In the genomic region with DNA sequence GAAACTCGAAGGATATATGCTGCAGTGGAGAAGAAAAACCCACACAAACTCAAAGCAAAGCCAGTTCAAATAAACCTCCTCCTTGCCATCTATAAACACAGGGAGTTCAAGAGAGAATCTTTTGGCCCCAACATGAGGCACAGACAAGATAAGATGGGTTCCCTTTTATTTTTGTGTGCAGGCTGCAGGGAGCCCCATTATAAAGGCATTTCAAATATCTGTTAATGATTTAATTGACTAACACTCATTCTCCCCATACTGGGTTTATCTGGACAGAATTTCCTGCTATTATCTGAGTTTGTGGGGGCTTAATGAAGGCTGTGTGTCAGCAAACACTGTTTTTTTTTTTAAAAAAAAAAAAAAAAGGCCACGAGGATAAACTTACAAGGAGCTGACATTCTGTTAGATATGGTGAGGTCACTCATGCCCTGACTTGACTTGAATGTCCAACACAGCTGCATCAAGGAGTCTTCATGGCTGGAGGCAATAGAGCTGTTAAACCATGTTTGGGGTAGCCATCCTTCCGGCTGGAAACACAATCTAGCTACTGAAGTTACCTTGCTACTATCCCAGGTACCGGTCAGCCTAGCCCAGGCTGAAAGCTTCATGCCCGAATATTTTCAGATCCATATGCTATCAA, we compare ENCODE assay signal across 15 mouse cellular contexts.
DNase-seq lines count a peak whose midpoint lies in the region; ATAC-seq and TF ChIP-seq lines count a peak whose summit lies in the region.
"Had no signal": no experiment of that assay in that cellular context is flagged by ENCODE, and none has a peak within 500 bp of the region (broad histone marks: within the 10 kb centered on the region; RNA-seq: fewer than 3 reads in every experiment).

No protein-coding gene starts in this region.

- H3K4me2 ChIP-seq in heart, embryonic 12.5 days, result no peak overlapping the region
- no peak overlapping the region for H3K4me2 ChIP-seq in kidney, postnatal 0 days (ENCODE audit: low read length)
- no peak overlapping the region for H3K4me2 ChIP-seq in embryonic facial prominence, embryonic 12.5 days (replicated peaks)
- no peak overlapping the region for H3K4me2 ChIP-seq in limb, embryonic 12.5 days
- H3K4me2 ChIP-seq: hindbrain, embryonic 12.5 days; midbrain, embryonic 12.5 days had no signal

- peaks cover 26% of the 10 kb centered on the region for H3K4me1 ChIP-seq in heart, embryonic 12.5 days (replicated peaks)
- peaks cover 7% of the 10 kb centered on the region for H3K4me1 ChIP-seq in kidney, postnatal 0 days (replicated peaks; ENCODE audit: insufficient read depth, low read length)
- peaks cover 27% of the 10 kb centered on the region for H3K4me1 ChIP-seq in embryonic facial prominence, embryonic 12.5 days
- peaks cover 34% of the 10 kb centered on the region for H3K4me1 ChIP-seq in limb, embryonic 12.5 days (replicated peaks)
- H3K4me1 ChIP-seq: hindbrain, embryonic 12.5 days; midbrain, embryonic 12.5 days had no signal

- peak; percentile 53; the same call in 1 of the 2 replicates for ATAC-seq in heart, embryonic 12.5 days (ENCODE audit: insufficient number of reproducible peaks, low FRiP score)
- ATAC-seq in kidney, postnatal 0 days (replicated peaks; ENCODE audit: low FRiP score, low read depth), result no peak
- no peak for ATAC-seq in embryonic facial prominence, embryonic 12.5 days (ENCODE audit: insufficient number of reproducible peaks, insufficient read depth, low FRiP score, low TSS enrichment)
- no peak for ATAC-seq in limb, embryonic 12.5 days (ENCODE audit: insufficient number of reproducible peaks, insufficient read depth, low FRiP score, low TSS enrichment, low read depth)
- ATAC-seq: forebrain, embryonic 16.5 days had no signal

- peak overlapping the region; percentile 75 for H3K27ac ChIP-seq in heart, embryonic 12.5 days (ENCODE audit: poor library complexity, severe bottlenecking)
- peak overlapping the region; percentile 19; the same call in 1 of the 2 replicates for H3K27ac ChIP-seq in kidney, postnatal 0 days
- H3K27ac ChIP-seq in embryonic facial prominence, embryonic 12.5 days, result peak overlapping the region; percentile 72
- peak overlapping the region; percentile 64 for H3K27ac ChIP-seq in limb, embryonic 12.5 days
- H3K27ac ChIP-seq: hindbrain, embryonic 12.5 days; midbrain, embryonic 12.5 days had no signal

- no peaks in the 10 kb centered on the region for H3K9me3 ChIP-seq in heart, embryonic 12.5 days (replicated peaks)
- no peaks in the 10 kb centered on the region for H3K9me3 ChIP-seq in kidney, postnatal 0 days (replicated peaks; ENCODE audit: low read length)
- no peaks in the 10 kb centered on the region for H3K9me3 ChIP-seq in embryonic facial prominence, embryonic 12.5 days
- no peaks in the 10 kb centered on the region for H3K9me3 ChIP-seq in limb, embryonic 12.5 days
- H3K9me3 ChIP-seq: hindbrain, embryonic 12.5 days; midbrain, embryonic 12.5 days had no signal

- DNase-seq in heart, postnatal 14 days, result no peak
- DNase-seq in kidney, postnatal 0 days (ENCODE audit: low spot score), result no peak
- DNase-seq in kidney, adult 8-10 months, result no peak
- DNase-seq in natural killer cell, adult 2 months (ENCODE audit: low spot score in 2 of 2), result no peak
- no peak for DNase-seq in adrenal gland, adult 18-20 months (ENCODE audit: low spot score in 2 of 2)
- DNase-seq: adrenal gland, postnatal 14 days; cerebellum, adult 9-11 months; kidney, adult 18-20 months had no signal

- no peak for TF ChIP-seq CTCF in kidney, postnatal 0 days (IDR thresholded peaks at IDR 0.05; ENCODE audit: low read depth)

- no peak overlapping the region for H3K9ac ChIP-seq in heart, embryonic 12.5 days
- no peak overlapping the region for H3K9ac ChIP-seq in kidney, postnatal 0 days (ENCODE audit: low read depth, low read length)
- no peak overlapping the region for H3K9ac ChIP-seq in embryonic facial prominence, embryonic 12.5 days
- H3K9ac ChIP-seq in limb, embryonic 12.5 days (replicated peaks), result no peak overlapping the region
- H3K9ac ChIP-seq: hindbrain, embryonic 12.5 days; midbrain, embryonic 12.5 days had no signal

- H3K4me3 ChIP-seq in heart, embryonic 12.5 days, result no peak overlapping the region
- H3K4me3 ChIP-seq in kidney, postnatal 0 days (replicated peaks; ENCODE audit: low read depth, low read length), result no peak overlapping the region
- no peak overlapping the region for H3K4me3 ChIP-seq in embryonic facial prominence, embryonic 12.5 days
- H3K4me3 ChIP-seq in limb, embryonic 12.5 days (replicated peaks), result no peak overlapping the region
- H3K4me3 ChIP-seq: hindbrain, embryonic 12.5 days; midbrain, embryonic 12.5 days; myocyte had no signal

- H3K36me3 ChIP-seq in heart, embryonic 12.5 days, result no peaks in the 10 kb centered on the region
- H3K36me3 ChIP-seq in kidney, postnatal 0 days (ENCODE audit: insufficient read depth, low read length), result no peaks in the 10 kb centered on the region
- H3K36me3 ChIP-seq in embryonic facial prominence, embryonic 12.5 days, result no peaks in the 10 kb centered on the region
- no peaks in the 10 kb centered on the region for H3K36me3 ChIP-seq in limb, embryonic 12.5 days
- H3K36me3 ChIP-seq: hindbrain, embryonic 12.5 days; midbrain, embryonic 12.5 days had no signal

- no peaks in the 10 kb centered on the region for H3K27me3 ChIP-seq in heart, embryonic 12.5 days (replicated peaks)
- no peaks in the 10 kb centered on the region for H3K27me3 ChIP-seq in kidney, postnatal 0 days (ENCODE audit: insufficient read depth, low read length)
- H3K27me3 ChIP-seq in embryonic facial prominence, embryonic 12.5 days, result no peaks in the 10 kb centered on the region
- H3K27me3 ChIP-seq in limb, embryonic 12.5 days, result peaks cover 4% of the 10 kb centered on the region; the same call in 1 of the 2 replicates
- H3K27me3 ChIP-seq: hindbrain, embryonic 12.5 days had no signal

- WGBS in heart, embryonic 12.5 days, result 36% methylated on average over 5 of the region's 5 CpGs
- WGBS in kidney, postnatal 0 days, result 36% methylated on average over 5 of the region's 5 CpGs
- 31% methylated on average over 5 of the region's 5 CpGs for WGBS in embryonic facial prominence, embryonic 12.5 days
- 44% methylated on average over 5 of the region's 5 CpGs for WGBS in limb, embryonic 12.5 days

- intact Hi-C loops in heart, postnatal 14 days (cut with DNase I), result no loop called here

Comparison
In these comparisons a context has a peak if more than half of its experiments do, and no peak if none do; other contexts are left out.
1. H3K27ac ChIP-seq: peak in every context shown above with its lines; median percentile 75 in heart, embryonic 12.5 days; 72 in embryonic facial prominence, embryonic 12.5 days; 64 in limb, embryonic 12.5 days; 19 in kidney, postnatal 0 days.